In the genomic region with DNA sequence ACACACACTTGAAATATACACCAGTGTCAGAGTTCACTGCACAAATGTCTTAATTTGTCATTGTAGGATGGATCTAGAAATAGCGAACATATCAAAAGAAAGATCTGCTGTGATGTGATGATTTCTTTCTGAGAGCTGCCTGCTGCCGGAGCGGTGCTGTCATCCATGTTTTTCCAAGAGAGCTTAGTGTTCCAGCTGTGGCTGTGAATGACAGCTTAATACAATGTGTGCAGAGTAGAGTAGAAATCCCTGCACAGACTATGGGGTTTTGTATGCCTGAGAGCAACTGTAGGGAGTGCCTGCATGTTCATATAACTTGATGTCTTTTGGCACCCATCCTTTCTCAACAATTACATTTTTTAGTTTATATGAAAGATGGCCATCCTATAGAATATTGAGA, we compare ENCODE assay signal across 20 mouse cellular contexts.
DNase-seq lines count a peak whose midpoint lies in the region; ATAC-seq and TF ChIP-seq lines count a peak whose summit lies in the region.
"Had no signal": no experiment of that assay in that cellular context is flagged by ENCODE, and none has a peak within 500 bp of the region (broad histone marks: within the 10 kb centered on the region; RNA-seq: fewer than 3 reads in every experiment).

No protein-coding gene starts in this region.

- no peaks in the 10 kb centered on the region for H3K36me3 ChIP-seq in embryonic facial prominence, embryonic 11.5 days (replicated peaks; ENCODE audit: control insufficient read depth, insufficient read depth, low read depth, low read length)
- no peaks in the 10 kb centered on the region for H3K36me3 ChIP-seq in embryonic facial prominence, embryonic 10.5 days (replicated peaks)
- H3K36me3 ChIP-seq in lung, postnatal 0 days (ENCODE audit: insufficient read depth, low read length): no peaks in the 10 kb centered on the region
- no peaks in the 10 kb centered on the region for H3K36me3 ChIP-seq in forebrain, embryonic 16.5 days (ENCODE audit: control insufficient read depth, insufficient read depth)
- H3K36me3 ChIP-seq in midbrain, postnatal 0 days (ENCODE audit: insufficient read depth, low read length): no peaks in the 10 kb centered on the region
- H3K36me3 ChIP-seq: G1E; limb, embryonic 13.5 days; liver, embryonic 15.5 days; stomach, embryonic 15.5 days had no signal

- ATAC-seq in embryonic facial prominence, embryonic 11.5 days (replicated peaks; ENCODE audit: insufficient number of reproducible peaks, low FRiP score, low TSS enrichment, low read depth): no peak
- ATAC-seq in lung, postnatal 0 days: no peak
- ATAC-seq in forebrain, embryonic 16.5 days: peak; percentile 86
- no peak for ATAC-seq in midbrain, postnatal 0 days (ENCODE audit: low FRiP score)
- ATAC-seq: activated CD4-positive, CD25-positive, alpha-beta regulatory T cell, adult 4 months had no signal

- H3K27me3 ChIP-seq in embryonic facial prominence, embryonic 11.5 days (ENCODE audit: control insufficient read depth, insufficient read depth, low read length): no peaks in the 10 kb centered on the region
- H3K27me3 ChIP-seq in embryonic facial prominence, embryonic 10.5 days (replicated peaks; ENCODE audit: low read depth, poor library complexity, severe bottlenecking): no peaks in the 10 kb centered on the region
- H3K27me3 ChIP-seq in lung, postnatal 0 days (replicated peaks; ENCODE audit: insufficient read depth, low read length): no peaks in the 10 kb centered on the region
- no peaks in the 10 kb centered on the region for H3K27me3 ChIP-seq in forebrain, embryonic 16.5 days (replicated peaks; ENCODE audit: control insufficient read depth, insufficient read depth, low read length)
- no peaks in the 10 kb centered on the region for H3K27me3 ChIP-seq in midbrain, postnatal 0 days (ENCODE audit: insufficient read depth, low read length)
- H3K27me3 ChIP-seq: limb, embryonic 13.5 days; liver, embryonic 15.5 days; stomach, embryonic 15.5 days had no signal

- H3K4me1 ChIP-seq in embryonic facial prominence, embryonic 11.5 days (ENCODE audit: control insufficient read depth, insufficient read depth, low read length): no peaks in the 10 kb centered on the region
- H3K4me1 ChIP-seq in embryonic facial prominence, embryonic 10.5 days: peaks cover 7% of the 10 kb centered on the region
- no peaks in the 10 kb centered on the region for H3K4me1 ChIP-seq in lung, postnatal 0 days (ENCODE audit: insufficient read depth, low read depth, low read length)
- H3K4me1 ChIP-seq in forebrain, embryonic 16.5 days (replicated peaks; ENCODE audit: control insufficient read depth, insufficient read depth, low read length): no peaks in the 10 kb centered on the region
- no peaks in the 10 kb centered on the region for H3K4me1 ChIP-seq in midbrain, postnatal 0 days (ENCODE audit: insufficient read depth, low read length)
- H3K4me1 ChIP-seq: limb, embryonic 13.5 days; liver, embryonic 15.5 days; stomach, embryonic 15.5 days had no signal

- H3K9ac ChIP-seq in embryonic facial prominence, embryonic 11.5 days (replicated peaks; ENCODE audit: low read length): no peak overlapping the region
- H3K9ac ChIP-seq in lung, postnatal 0 days (replicated peaks; ENCODE audit: low read depth): no peak overlapping the region
- no peak overlapping the region for H3K9ac ChIP-seq in forebrain, embryonic 16.5 days (replicated peaks; ENCODE audit: low read depth, low read length)
- H3K9ac ChIP-seq in midbrain, postnatal 0 days (replicated peaks; ENCODE audit: low read length, poor library complexity, severe bottlenecking): no peak overlapping the region
- H3K9ac ChIP-seq: limb, embryonic 13.5 days; liver, embryonic 15.5 days; stomach, embryonic 15.5 days had no signal

- DNase-seq in embryonic facial prominence, embryonic 11.5 days (ENCODE audit: low spot score): peak; percentile 25
- DNase-seq in embryonic facial prominence, embryonic 10.5 days (ENCODE audit: low spot score): no peak
- DNase-seq in lung, postnatal 0 days (ENCODE audit: low spot score): peak; percentile 7
- DNase-seq in lung, postnatal 10 days: no peak
- peak; percentile 2 for DNase-seq in midbrain, postnatal 0 days (ENCODE audit: low spot score)
- DNase-seq in heart, adult 8-10 months (ENCODE audit: low spot score): no peak
- DNase-seq in adrenal gland, postnatal 25 days: no peak
- DNase-seq: adrenal gland, postnatal 10 days; cerebellum, adult 18-20 months; gastrocnemius, adult 2 months; kidney, adult 18-20 months; kidney, postnatal 14 days; layer of hippocampus, postnatal 36 days had no signal

- H3K9me3 ChIP-seq in embryonic facial prominence, embryonic 11.5 days (replicated peaks; ENCODE audit: control insufficient read depth, low read length): no peaks in the 10 kb centered on the region
- no peaks in the 10 kb centered on the region for H3K9me3 ChIP-seq in embryonic facial prominence, embryonic 10.5 days
- H3K9me3 ChIP-seq in lung, postnatal 0 days (ENCODE audit: low read length): no peaks in the 10 kb centered on the region
- H3K9me3 ChIP-seq in forebrain, embryonic 16.5 days (ENCODE audit: control insufficient read depth, low read length): no peaks in the 10 kb centered on the region
- no peaks in the 10 kb centered on the region for H3K9me3 ChIP-seq in midbrain, postnatal 0 days (ENCODE audit: low read length)
- H3K9me3 ChIP-seq: limb, embryonic 13.5 days; liver, embryonic 15.5 days; stomach, embryonic 15.5 days had no signal

- no peak for TF ChIP-seq EP300 in lung, postnatal 0 days (IDR thresholded peaks at IDR 0.05)

- WGBS in embryonic facial prominence, embryonic 11.5 days: 48% methylated on average over 3 of the region's 3 CpGs
- 58% methylated on average over 3 of the region's 3 CpGs for WGBS in embryonic facial prominence, embryonic 10.5 days
- 60% methylated on average over 3 of the region's 3 CpGs for WGBS in lung, postnatal 0 days
- 44% methylated on average over 3 of the region's 3 CpGs for WGBS in forebrain, embryonic 16.5 days
- 20% methylated on average over 3 of the region's 3 CpGs for WGBS in midbrain, postnatal 0 days

- no peak for TF ChIP-seq CTCF in lung, postnatal 0 days (IDR thresholded peaks at IDR 0.05)
- no peak for TF ChIP-seq CTCF in midbrain, postnatal 0 days (IDR thresholded peaks at IDR 0.05)

- H3K27ac ChIP-seq in embryonic facial prominence, embryonic 11.5 days (replicated peaks; ENCODE audit: low read depth, low read length): no peak overlapping the region
- H3K27ac ChIP-seq in embryonic facial prominence, embryonic 10.5 days (replicated peaks): no peak overlapping the region
- no peak overlapping the region for H3K27ac ChIP-seq in lung, postnatal 0 days (ENCODE audit: low read length)
- no peak overlapping the region for H3K27ac ChIP-seq in forebrain, embryonic 16.5 days (ENCODE audit: low read length)
- no peak overlapping the region for H3K27ac ChIP-seq in midbrain, postnatal 0 days (ENCODE audit: low read depth, low read length)
- H3K27ac ChIP-seq: gastrocnemius, adult 2 months; layer of hippocampus, adult 2 months; limb, embryonic 13.5 days; liver, embryonic 15.5 days; stomach, embryonic 15.5 days had no signal

- H3K4me2 ChIP-seq in embryonic facial prominence, embryonic 11.5 days (ENCODE audit: low read depth, low read length): no peak overlapping the region
- no peak overlapping the region for H3K4me2 ChIP-seq in lung, postnatal 0 days (replicated peaks; ENCODE audit: low read depth, low read length)
- H3K4me2 ChIP-seq in forebrain, embryonic 16.5 days (ENCODE audit: low read length): no peak overlapping the region
- no peak overlapping the region for H3K4me2 ChIP-seq in midbrain, postnatal 0 days (ENCODE audit: low read depth, low read length, poor library complexity, severe bottlenecking)
- H3K4me2 ChIP-seq: limb, embryonic 13.5 days; liver, embryonic 15.5 days; stomach, embryonic 15.5 days had no signal

- no peak overlapping the region for H3K4me3 ChIP-seq in embryonic facial prominence, embryonic 11.5 days (ENCODE audit: low read depth, low read length)
- no peak overlapping the region for H3K4me3 ChIP-seq in embryonic facial prominence, embryonic 10.5 days
- H3K4me3 ChIP-seq in lung, postnatal 0 days (ENCODE audit: low read depth, low read length): no peak overlapping the region
- no peak overlapping the region for H3K4me3 ChIP-seq in forebrain, embryonic 16.5 days (replicated peaks; ENCODE audit: low read length)
- H3K4me3 ChIP-seq in midbrain, postnatal 0 days (ENCODE audit: low read depth, low read length): no peak overlapping the region
- H3K4me3 ChIP-seq: gastrocnemius, adult 2 months; layer of hippocampus, adult 2 months; limb, embryonic 13.5 days; liver, embryonic 15.5 days; stomach, embryonic 15.5 days had no signal

Comparison
In these comparisons a context has a peak if more than half of its experiments do, and no peak if none do; other contexts are left out.
1. DNase-seq: peak in embryonic facial prominence, embryonic 11.5 days (single experiment), lung, postnatal 0 days (single experiment) and midbrain, postnatal 0 days (single experiment); none in embryonic facial prominence, embryonic 10.5 days (single experiment), lung, postnatal 10 days (single experiment), heart, adult 8-10 months (single experiment) and adrenal gland, postnatal 25 days (single experiment).